Mouse (Mus musculus): ENCODE results near the gene Tmem252. TPM values are rescaled to one million over a fixed set of nuclear protein-coding genes. Genes with fewer than 3 reads are reported as not detected.
"Not testable (repeated sequence)": the region's sequence is repeated elsewhere in the genome, so short reads cannot be mapped to it uniquely, and the experiment has no call there.

Gene Tmem252
- polyA plus RNA-seq, 1 experiment = 4.8 TPM

DNA sequence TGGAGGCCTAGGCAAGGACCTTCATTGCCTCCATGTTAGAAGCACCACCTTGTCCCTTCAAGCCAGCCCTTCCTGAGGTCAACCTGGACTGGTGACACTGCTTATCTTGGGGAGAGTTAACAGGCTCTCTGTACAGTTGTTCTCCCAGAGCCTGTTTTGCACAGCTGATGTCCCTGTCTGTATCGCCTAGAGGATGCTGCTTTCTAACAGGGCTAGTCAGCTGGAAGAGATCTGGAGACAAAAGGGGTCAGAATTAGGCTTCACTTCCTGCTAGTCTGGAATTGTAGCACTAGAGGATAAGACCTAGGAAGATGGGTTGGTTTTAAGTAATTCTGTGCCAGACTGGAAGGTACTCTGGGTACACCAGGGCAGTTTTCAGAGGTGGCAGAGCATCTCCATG, 24.1 kb downstream of the Tmem252 start:
- Histone ChIP-seq H3K27me3 (ENCODE audit: control insufficient read depth, insufficient read depth, low read length) (no peaks in the 10 kb centered on the region), H3K4me3 (ENCODE audit: low read depth, low read length) (no peak overlapping the region), H3K4me1 (ENCODE audit: control insufficient read depth, insufficient read depth, insufficient read length, low read length) (peaks cover 2% of the 10 kb centered on the region; the same call in 1 of the 2 replicates), H3K36me3 (ENCODE audit: control insufficient read depth, insufficient read depth, low read length) (no peaks in the 10 kb centered on the region), H3K27ac (ENCODE audit: insufficient read depth, low read depth, low read length) (no peak overlapping the region)
- TF ChIP-seq POLR2A (IDR thresholded peaks at IDR 0.05; ENCODE audit: low read depth, low read length) (no peak), CTCF (IDR thresholded peaks at IDR 0.05; ENCODE audit: extremely low read depth, insufficient read length, insufficient replicate concordance, low read depth, low read length) (no peak)
- 86% methylated on average over 1 of the region's 1 CpGs for WGBS

DNA sequence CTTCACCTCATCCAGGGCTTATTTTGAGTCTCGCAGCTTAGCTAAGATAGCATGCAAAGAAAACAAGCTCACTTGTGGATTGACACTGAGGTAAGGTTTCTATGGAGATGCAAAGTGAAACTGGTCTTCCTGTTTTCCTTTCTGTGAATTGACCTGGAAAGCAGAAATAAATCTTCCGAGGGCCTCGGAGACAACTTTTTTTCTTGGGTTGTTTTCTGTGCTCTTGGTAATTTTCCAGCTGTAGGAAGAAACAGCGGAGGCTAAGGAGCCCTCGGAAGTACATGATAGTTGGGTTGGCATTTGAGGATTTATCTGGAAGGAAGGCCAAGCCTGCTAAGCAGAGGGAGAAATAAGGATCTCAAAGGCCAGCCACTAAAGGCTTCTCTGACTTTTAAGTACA, 24.8 kb downstream of the Tmem252 start:
- no peaks in the 10 kb centered on the region for H3K27me3 ChIP-seq (ENCODE audit: control insufficient read depth, insufficient read depth, low read length)
- peaks cover 1% of the 10 kb centered on the region; the same call in 1 of the 2 replicates for H3K4me1 ChIP-seq (ENCODE audit: control insufficient read depth, insufficient read depth, insufficient read length, low read length)
- no peak overlapping the region for H3K27ac ChIP-seq (ENCODE audit: insufficient read depth, low read depth, low read length)
- no peak overlapping the region for H3K4me3 ChIP-seq (ENCODE audit: low read depth, low read length)
- TF ChIP-seq CTCF (IDR thresholded peaks at IDR 0.05; ENCODE audit: extremely low read depth, insufficient read length, insufficient replicate concordance, low read depth, low read length) = no peak
- TF ChIP-seq POLR2A (IDR thresholded peaks at IDR 0.05; ENCODE audit: low read depth, low read length) = no peak
- no peaks in the 10 kb centered on the region for H3K36me3 ChIP-seq (ENCODE audit: control insufficient read depth, insufficient read depth, low read length)
- WGBS = 66% methylated on average over 5 of the region's 5 CpGs

DNA sequence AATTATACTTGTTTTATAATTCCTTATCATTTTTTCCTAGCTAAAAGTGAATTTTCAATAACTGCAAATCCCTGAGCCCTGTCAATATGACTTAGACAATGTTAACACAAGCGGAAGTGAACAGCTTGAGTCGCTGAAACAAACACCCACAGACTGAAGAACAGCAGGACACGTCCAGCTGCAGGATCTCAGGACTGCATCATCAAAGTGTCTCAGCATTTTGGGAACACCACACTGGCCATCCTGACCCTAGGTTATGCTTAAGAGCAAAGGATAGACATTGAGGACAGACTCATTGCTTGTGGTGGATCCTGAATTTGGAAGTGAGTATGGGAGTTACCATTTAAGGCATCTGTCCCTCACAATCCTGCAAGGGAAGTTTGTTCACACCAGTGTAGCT, 25.4 kb downstream of the Tmem252 start:
- Histone ChIP-seq H3K27ac (ENCODE audit: insufficient read depth, low read depth, low read length) (no peak overlapping the region), H3K36me3 (ENCODE audit: control insufficient read depth, insufficient read depth, low read length) (no peaks in the 10 kb centered on the region), H3K4me1 (ENCODE audit: control insufficient read depth, insufficient read depth, insufficient read length, low read length) (no peaks in the 10 kb centered on the region; the same call in 1 of the 2 replicates), H3K27me3 (ENCODE audit: control insufficient read depth, insufficient read depth, low read length) (no peaks in the 10 kb centered on the region), H3K4me3 (ENCODE audit: low read depth, low read length) (no peak overlapping the region)
- TF ChIP-seq CTCF (IDR thresholded peaks at IDR 0.05; ENCODE audit: extremely low read depth, insufficient read length, insufficient replicate concordance, low read depth, low read length) (no peak), POLR2A (IDR thresholded peaks at IDR 0.05; ENCODE audit: low read depth, low read length) (no peak)
- WGBS = 83% methylated on average over 3 of the region's 3 CpGs

DNA sequence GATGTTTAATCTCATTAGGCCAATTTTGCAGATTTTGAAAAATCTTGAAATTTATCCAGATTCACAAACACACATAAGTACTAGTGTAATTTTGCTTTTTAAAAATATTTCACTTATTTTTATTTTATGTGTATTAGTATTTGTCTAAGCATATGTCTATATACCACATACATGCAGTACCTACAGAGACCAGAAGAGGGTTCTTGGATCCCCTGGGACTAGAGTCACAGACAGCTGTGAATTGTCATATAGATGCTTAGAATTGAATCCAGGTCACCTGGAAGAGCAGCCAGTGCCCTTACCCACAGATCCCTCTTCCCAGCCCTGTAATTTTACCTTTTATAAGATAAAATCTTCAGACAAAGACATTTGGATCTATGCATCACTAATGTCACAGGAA, 26.1 kb downstream of the Tmem252 start:
- no peaks in the 10 kb centered on the region for H3K36me3 ChIP-seq (ENCODE audit: control insufficient read depth, insufficient read depth, low read length)
- H3K27ac ChIP-seq (ENCODE audit: insufficient read depth, low read depth, low read length) = no peak overlapping the region
- H3K4me1 ChIP-seq (ENCODE audit: control insufficient read depth, insufficient read depth, insufficient read length, low read length) = no peaks in the 10 kb centered on the region; the same call in 1 of the 2 replicates
- no peaks in the 10 kb centered on the region for H3K27me3 ChIP-seq (ENCODE audit: control insufficient read depth, insufficient read depth, low read length)
- TF ChIP-seq POLR2A (IDR thresholded peaks at IDR 0.05; ENCODE audit: low read depth, low read length) (no peak), CTCF (IDR thresholded peaks at IDR 0.05; ENCODE audit: extremely low read depth, insufficient read length, insufficient replicate concordance, low read depth, low read length) (peak; percentile 17; the same call in 1 of the 2 replicates)
- H3K4me3 ChIP-seq (ENCODE audit: low read depth, low read length) = no peak overlapping the region

DNA sequence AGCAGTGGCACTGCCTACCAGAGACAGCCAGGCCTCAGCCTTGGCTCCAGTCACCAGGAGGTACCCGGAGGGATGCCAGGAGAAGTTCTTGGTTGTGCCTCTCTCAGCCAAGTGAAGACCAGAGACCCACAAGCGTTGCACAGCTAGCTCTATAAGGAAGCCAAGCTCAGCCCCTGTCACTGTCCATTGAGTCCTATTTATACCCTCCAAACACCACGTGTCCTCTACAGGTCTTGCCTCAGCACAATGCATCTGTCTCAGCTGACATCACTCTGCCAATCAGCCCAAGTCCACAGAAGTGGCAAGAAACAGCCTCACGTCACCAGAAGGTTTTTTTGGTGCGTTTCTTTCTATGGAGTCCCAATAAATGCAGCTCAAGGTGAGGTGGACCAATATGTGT, 26.9 kb downstream of the Tmem252 start:
- Histone ChIP-seq H3K36me3 (ENCODE audit: control insufficient read depth, insufficient read depth, low read length) (no peaks in the 10 kb centered on the region), H3K4me1 (ENCODE audit: control insufficient read depth, insufficient read depth, insufficient read length, low read length) (peaks cover 4% of the 10 kb centered on the region; the same call in 1 of the 2 replicates), H3K27ac (ENCODE audit: insufficient read depth, low read depth, low read length) (no peak overlapping the region), H3K4me3 (ENCODE audit: low read depth, low read length) (no peak overlapping the region), H3K27me3 (ENCODE audit: control insufficient read depth, insufficient read depth, low read length) (no peaks in the 10 kb centered on the region)
- WGBS = 92% methylated on average over 5 of the region's 5 CpGs
- no peak for TF ChIP-seq POLR2A (IDR thresholded peaks at IDR 0.05; ENCODE audit: low read depth, low read length)
- TF ChIP-seq CTCF (IDR thresholded peaks at IDR 0.05; ENCODE audit: extremely low read depth, insufficient read length, insufficient replicate concordance, low read depth, low read length) = no peak

DNA sequence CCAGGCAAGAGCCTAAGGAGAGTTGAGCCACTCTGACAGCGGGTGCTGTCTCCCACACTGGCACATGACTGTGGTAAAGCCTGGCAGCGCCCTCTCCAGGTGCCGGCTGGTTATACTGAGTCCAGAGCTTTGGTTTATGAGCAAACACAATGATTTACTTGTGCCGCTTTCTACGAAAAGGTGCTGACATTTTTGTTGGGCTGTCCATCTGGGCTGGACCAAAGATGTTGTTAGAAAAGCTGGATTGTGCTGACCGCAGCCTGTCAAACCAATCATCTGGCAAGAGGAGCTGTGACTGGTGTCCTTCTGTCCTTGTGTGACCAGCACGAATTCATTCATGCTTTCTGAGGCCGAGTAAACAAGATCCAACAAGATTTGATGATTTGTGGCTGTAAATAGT, 27.9 kb downstream of the Tmem252 start:
- 73% methylated on average over 8 of the region's 8 CpGs for WGBS
- Histone ChIP-seq H3K4me3 (ENCODE audit: low read depth, low read length) (no peak overlapping the region), H3K36me3 (ENCODE audit: control insufficient read depth, insufficient read depth, low read length) (no peaks in the 10 kb centered on the region), H3K27me3 (ENCODE audit: control insufficient read depth, insufficient read depth, low read length) (no peaks in the 10 kb centered on the region), H3K4me1 (ENCODE audit: control insufficient read depth, insufficient read depth, insufficient read length, low read length) (peaks cover 9% of the 10 kb centered on the region; the same call in 1 of the 2 replicates), H3K27ac (ENCODE audit: insufficient read depth, low read depth, low read length) (no peak overlapping the region)
- TF ChIP-seq CTCF (IDR thresholded peaks at IDR 0.05; ENCODE audit: extremely low read depth, insufficient read length, insufficient replicate concordance, low read depth, low read length) (peak; percentile 22; the same call in 1 of the 2 replicates), POLR2A (IDR thresholded peaks at IDR 0.05; ENCODE audit: low read depth, low read length) (no peak)

DNA sequence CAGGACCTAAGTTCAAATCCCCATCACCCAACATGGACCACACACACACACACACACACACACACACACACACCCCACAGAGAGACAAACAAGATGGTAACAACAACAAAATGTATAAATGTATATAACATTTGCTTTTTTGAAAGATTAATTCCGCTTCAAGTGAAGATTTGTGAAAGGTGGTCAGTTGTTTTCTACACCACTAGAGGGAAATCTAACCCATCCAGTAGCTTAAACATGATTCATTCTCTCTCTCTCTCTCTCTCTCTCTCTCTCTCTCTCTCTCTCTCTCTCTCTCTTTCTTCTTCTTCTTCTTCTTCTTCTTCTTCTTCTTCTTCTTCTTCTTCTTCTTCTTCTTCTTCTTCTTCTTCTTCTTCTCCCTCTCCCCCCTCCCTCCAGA, 29.4 kb downstream of the Tmem252 start:
- H3K27ac ChIP-seq (ENCODE audit: insufficient read depth, low read depth, low read length); H3K36me3 ChIP-seq (ENCODE audit: control insufficient read depth, insufficient read depth, low read length); H3K27me3 ChIP-seq (ENCODE audit: control insufficient read depth, insufficient read depth, low read length); H3K4me3 ChIP-seq (ENCODE audit: low read depth, low read length): not testable (repeated sequence)
- H3K4me1 ChIP-seq (ENCODE audit: control insufficient read depth, insufficient read depth, insufficient read length, low read length) = peaks cover 13% of the 10 kb centered on the region; the same call in 1 of the 2 replicates
- WGBS = 74% methylated on average over 1 of the region's 1 CpGs

DNA sequence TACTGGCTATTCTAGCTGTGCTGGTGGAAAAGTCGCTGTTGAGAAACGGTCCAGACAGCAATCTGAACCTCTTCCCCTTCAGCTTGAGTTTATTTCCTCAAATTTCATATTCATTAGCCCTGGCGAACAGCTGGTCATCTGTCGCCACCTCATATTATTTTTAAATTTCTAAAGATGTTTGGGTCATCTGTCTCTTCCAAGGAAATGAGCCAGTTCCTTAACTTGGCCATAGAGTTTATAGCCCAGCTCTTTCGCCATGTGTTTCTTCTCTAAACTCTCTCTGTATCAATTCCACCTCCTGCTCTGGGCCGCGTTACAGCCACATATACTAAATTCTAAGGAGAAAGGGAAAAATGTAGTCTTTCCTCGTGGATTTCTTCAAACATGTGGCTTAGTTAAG, 29.9 kb downstream of the Tmem252 start:
- no peaks in the 10 kb centered on the region for H3K27me3 ChIP-seq (ENCODE audit: control insufficient read depth, insufficient read depth, low read length)
- WGBS = 81% methylated on average over 8 of the region's 8 CpGs
- TF ChIP-seq CTCF (IDR thresholded peaks at IDR 0.05; ENCODE audit: extremely low read depth, insufficient read length, insufficient replicate concordance, low read depth, low read length) (no peak), POLR2A (IDR thresholded peaks at IDR 0.05; ENCODE audit: low read depth, low read length) (no peak)
- H3K4me3 ChIP-seq (ENCODE audit: low read depth, low read length) = no peak overlapping the region
- peaks cover 13% of the 10 kb centered on the region; the same call in 1 of the 2 replicates for H3K4me1 ChIP-seq (ENCODE audit: control insufficient read depth, insufficient read depth, insufficient read length, low read length)
- H3K36me3 ChIP-seq (ENCODE audit: control insufficient read depth, insufficient read depth, low read length) = no peaks in the 10 kb centered on the region
- H3K27ac ChIP-seq (ENCODE audit: insufficient read depth, low read depth, low read length) = no peak overlapping the region
